Mouse (Mus musculus): ENCODE measurements around the gene Gfod1.

Gfod1 gene

DNA sequence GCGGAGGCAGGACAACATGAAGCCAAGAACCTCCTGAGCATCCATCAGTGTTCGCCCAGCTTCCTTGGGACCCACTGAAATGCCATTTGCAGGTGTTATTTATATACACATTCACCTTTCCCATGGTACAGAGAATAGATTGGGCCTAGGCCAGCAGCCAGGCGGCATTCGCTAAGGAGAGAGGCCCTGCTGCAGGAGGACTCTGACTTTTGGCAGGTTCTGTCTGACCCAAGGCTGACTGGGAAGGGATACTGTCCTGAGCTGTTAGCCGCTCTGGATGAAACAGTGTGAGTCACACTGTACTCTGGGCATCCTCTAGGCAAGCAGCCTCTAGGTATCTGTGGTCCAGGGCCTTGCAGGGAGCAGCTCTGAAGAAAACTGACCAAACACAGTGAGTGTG lies 6.4 kb downstream of the Gfod1 start:
- no peak for DNase-seq

DNA sequence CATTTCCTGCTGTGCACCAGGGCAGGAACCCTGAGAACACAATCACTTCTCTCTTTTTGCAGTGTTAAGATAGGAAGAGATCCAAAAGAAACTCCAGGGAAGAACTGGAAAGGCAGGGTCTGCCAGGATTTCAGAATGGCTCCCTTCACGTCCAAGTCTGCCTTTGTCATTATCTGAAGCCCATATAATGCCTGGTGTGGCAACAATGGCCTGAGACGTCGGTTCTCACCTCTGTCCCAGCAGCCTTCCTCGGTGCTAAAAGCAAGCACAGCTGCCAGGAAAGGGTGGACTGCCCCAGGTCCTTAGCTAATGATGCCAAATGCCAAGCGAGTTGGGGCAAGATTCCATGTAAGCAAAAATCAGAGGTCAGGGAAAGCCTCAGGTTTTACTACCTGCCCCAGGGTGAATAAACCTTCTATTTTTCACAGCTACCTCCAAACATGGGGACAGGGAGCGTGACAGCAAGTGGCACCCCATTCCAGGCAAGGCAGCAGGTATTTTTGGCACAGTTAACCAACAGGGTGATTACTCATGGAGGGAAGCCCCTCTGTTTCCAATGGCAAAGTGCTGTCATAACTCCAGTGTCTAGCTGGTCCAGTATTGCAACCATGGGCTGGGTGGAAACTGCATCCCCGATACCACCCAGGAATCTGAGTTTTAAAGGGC lies 7.7 kb downstream of the Gfod1 start:
- DNase-seq: no peak

DNA sequence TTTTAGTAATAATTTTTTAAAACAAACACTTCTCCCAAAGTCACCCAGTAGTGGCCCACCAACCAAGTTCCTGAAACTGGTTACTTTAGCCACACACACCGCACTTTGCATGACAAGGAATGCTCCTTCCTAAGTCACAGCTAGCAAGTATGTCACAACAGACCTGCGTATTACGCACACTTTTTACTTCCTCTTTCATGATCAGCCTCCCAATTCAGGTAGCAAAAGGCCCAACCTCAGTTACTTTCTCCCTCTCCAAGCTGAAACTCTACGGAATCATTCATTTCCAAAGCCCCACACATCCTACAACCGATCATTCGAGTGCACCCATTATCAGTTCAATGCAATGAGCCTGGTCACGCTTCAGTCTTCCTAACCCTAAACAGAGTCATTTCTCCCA lies 8.3 kb downstream of the Gfod1 start:
- no peak for DNase-seq

- no peak for DNase-seq
Observed at GRCm38 (mm10) chr13:43294957-43295590, 8.9 kb downstream of the Gfod1 start.

GRCm38 (mm10) chr13:43292892-43293291 lies 11.1 kb downstream of the Gfod1 start:
- peak; percentile 82 for DNase-seq

- no peak for DNase-seq
Observed at GRCm38 (mm10) chr13:43289076-43289475, 14.9 kb downstream of the Gfod1 start.

- DNase-seq: no peak
Observed at GRCm38 (mm10) chr13:43288444-43288843, 15.5 kb downstream of the Gfod1 start.

DNA sequence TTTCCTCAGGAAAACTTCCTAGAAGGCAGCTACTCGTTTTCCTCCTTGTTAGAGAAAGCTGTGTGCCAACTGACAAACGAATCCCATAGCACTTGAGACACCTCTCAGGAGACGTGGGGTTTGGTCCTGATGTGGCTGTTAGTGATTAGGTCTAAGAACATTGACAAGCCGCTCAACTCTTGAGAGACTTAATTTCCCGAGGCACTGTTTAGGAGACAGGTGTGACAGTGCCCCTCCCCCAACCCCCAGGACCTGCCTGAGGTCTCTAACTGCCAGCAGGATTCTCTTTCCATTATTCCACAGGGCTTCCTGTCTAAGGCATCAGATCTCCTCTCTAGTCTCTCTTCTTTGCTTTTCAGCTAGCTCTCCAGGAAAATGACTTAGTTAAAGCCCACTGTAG lies 15.9 kb downstream of the Gfod1 start:
- no peak for DNase-seq

GRCm38 (mm10) chr13:43286836-43287235 lies 17.1 kb downstream of the Gfod1 start:
- no peak for DNase-seq

DNA sequence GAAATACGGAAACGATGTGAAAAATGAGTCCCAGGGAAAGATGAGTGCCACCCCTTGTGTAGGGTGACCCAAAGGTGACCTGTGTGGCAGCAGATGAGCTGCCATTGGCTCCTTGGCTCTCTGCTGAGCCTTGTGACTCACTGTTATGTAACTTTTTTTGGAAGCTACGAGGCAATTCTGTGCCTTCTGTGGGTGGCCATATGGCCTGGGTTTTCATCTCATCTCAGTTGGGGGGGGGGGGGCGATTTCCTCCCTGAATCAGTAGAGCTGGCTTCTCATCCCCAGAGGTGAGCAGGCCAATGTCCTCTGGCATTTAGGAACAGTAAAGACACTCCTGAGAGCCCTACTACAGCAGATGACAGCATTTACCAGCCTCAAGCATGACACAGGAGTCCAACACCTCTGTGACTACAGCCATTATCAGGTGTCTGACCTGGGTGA lies 19.2 kb downstream of the Gfod1 start:
- DNase-seq: no peak

DNA sequence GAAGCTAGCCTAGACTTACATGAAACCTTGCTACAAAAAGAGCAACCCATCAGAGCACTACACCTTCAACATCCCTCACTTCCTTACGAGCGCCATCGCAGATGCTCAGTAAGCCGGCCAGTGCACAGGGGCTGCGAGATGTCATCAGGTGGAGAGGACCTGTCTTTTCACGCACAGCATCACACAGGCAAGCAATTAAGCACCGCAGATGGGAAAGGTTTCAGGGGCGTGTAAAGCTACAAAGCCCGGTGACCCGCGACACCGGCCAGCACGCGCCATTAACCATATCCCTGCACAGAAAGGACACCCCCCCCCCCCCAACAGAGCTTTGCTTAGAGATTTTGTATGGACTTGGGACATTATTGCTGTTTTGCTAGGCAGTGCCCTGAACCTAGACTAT lies 30.1 kb downstream of the Gfod1 start:
- no peak for DNase-seq

DNA sequence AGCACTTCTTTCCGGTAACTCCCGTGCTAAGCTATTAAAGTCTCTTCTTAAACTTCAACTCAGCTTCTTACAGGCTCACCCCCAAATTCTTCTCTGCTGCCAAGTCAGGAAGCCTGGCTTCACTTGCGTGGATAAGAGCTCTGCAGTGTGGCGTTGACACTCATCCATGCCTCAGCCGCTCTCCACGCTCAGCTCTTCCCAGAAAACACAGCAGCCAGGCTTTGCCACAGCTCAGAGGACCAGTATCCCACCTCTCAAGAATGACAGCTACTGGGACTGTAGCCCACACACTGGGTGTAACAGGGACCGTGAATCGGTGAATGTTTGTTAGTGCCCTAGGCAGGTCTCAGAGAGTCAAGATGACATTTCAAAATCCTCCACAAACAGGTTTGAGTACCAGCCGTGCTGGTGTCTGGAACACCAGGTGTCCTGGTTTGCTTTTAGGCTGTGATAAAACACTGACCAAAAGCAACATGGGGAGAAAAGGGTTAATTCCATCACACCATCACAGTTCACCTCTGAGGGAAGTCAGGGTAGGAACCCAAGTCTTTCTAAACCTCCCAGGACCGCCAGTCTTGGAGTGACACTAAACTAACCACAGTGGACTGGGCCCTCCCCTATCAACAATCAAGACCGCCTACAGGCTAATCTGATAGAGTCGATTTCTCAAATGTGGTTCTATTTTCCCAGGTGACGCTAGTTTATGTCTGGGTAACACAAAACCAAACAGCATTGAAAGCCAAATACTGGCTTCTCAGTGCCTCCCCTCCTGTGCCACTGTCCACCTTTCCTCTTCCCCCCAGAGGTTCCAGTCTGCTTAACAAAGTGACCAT lies 31.5 kb downstream of the Gfod1 start:
- no peak for DNase-seq

- DNase-seq: peak; percentile 39
Observed at GRCm38 (mm10) chr13:43271481-43271880, 32.5 kb downstream of the Gfod1 start.

DNA sequence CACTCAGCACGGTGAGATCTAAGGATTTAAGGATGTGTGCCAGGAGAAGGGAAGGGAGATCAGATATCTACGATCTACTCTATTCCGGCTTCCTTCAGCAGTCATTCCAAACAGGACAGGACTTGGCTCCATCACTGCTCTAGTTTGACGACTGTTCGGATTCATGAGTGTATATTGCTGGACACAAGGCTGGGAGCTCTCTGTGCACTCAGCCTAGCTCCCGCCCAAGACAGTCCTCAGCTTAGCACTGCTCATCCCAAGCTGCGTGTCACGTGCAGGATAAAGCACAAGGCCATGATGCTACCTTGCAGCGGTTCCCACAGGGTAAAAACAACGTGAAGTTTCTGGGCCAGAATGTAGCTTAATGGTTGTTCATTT lies 33.8 kb downstream of the Gfod1 start:
- DNase-seq: no peak

GRCm38 (mm10) chr13:43269460-43270219 lies 34.3 kb downstream of the Gfod1 start:
- DNase-seq: no peak

DNA sequence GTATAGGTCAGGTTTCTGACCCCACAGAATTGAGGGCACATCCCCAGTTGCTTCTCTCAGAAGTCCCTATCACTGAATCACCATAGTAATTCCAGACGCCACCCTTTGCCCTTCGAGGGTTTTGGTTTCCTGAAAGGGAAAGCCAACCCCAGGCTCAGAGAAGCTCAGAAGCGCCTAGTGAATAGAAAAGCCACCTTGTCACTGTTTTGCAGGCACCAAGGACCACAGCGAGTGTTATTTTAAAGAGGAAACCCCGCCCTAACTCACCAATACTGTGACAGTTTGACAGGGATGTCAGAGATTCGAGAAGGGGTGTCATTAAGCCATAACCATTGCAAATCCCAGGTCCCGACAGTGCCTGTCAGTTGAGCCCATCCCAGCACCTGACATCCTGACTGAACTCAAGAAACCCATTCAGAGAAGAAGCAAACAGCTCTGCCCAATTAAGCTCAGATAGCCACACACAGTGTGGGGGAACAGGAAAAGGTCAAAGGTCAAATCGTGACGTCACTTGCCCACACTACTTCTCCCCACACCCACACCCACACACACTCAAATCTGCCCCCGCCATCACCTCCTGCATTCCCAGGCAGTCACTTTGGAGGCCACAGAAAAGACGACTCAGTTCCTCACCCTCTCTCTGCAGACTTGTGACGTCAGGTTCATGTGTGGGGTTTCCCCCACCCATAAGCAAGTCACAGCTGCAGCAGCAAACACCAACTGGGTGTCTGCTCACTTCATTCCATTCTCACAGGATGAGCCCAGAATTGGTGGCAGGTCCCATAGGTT lies 35.2 kb downstream of the Gfod1 start:
- no peak for DNase-seq

DNA sequence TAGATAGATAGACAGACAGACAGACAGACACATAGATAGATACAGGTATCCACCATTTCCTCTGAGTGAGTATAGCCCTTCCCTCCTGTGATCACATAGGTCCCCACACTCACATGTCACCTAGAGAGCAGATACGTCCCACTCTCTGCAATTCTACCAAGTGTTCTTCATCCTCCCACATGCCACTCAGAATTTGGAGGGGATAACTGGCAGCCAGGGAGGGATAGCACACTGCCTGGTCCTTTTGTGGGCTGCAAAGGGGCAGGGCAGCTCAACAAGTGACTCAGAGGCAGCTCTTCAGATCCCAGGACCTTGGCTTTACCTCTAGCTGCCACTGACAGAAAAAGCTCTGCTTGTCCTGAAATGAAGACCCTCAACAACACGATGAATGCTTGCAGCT lies 36.1 kb downstream of the Gfod1 start:
- no peak for DNase-seq

DNA sequence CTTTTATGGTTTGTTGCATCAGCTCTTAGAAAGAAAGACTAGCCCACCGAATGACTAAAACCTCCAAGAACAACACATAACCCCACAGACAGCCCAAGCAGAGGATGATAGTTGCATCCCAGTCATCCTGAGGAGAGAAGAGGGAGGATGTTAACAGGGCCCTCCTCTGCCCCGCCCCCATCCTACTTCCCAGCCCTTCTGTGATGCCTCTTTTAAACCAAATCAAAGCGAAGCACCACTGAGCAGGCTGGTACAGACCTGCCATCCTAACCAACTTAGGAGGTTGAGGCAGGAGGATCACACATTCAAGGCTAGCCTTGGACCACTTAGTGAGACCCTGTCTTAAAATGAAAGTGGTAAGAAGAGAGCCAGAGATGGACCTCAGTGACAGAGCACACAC lies 36.8 kb downstream of the Gfod1 start:
- no peak for DNase-seq

GRCm38 (mm10) chr13:43266333-43266732 lies 37.6 kb downstream of the Gfod1 start:
- DNase-seq: no peak

- no peak for DNase-seq
Observed at GRCm38 (mm10) chr13:43265116-43265515, 38.9 kb downstream of the Gfod1 start.

DNA sequence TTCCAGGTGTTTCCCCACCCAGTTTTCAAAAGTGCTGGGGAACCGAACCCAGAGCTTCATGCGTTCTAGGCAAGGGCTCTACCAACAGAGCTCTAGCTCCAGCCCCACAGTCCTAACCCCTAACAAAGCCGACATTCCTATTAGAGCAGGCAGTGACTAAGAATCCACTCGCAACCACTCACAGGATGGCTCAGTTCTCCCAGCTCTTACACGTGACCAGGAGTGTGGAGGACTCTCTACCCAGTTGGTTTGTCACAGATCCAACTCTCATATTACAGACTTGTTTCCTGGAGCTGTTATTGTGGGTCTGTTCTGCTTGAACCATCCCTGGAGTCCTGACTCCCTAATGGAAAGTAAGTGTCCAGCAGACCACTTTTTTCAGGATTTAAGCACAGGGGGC lies 40.3 kb downstream of the Gfod1 start:
- DNase-seq: no peak

GRCm38 (mm10) chr13:43262114-43262739 lies 41.7 kb downstream of the Gfod1 start:
- no peak for DNase-seq

Measured in kidney, postnatal 14 days (tissue).